Mouse (Mus musculus) limb, embryonic 13.5 days (tissue): Measurements from ENCODE around the gene Arhgef3. TPM values are rescaled to one million over a fixed set of nuclear protein-coding genes. Genes with fewer than 3 reads are reported as not detected.

Experiments
- ATAC-seq: fragments of 200-750 bp; cut with Nextera tagmentation; 2 replicates; pipeline ENCODE4 v1.8.0; 2017; ENCODE audit warnings: low read depth, moderate number of reproducible peaks, moderate TSS enrichment; ENCODE audit not compliant: low FRiP score
- H3K27ac ChIP-seq: fragments of 300-500 bp; sonication (generic); 2 replicates; pipeline ENCODE4 v1.5.1; 2015; ENCODE audit warnings: inconsistent platforms, mild to moderate bottlenecking, moderate library complexity
- H3K27me3 ChIP-seq: fragments of 300-500 bp; sonication (generic); 2 replicates; pipeline ENCODE4 v1.6.1; 2015; ENCODE audit warnings: mild to moderate bottlenecking, inconsistent platforms
- H3K36me3 ChIP-seq: fragments of 300-500 bp; sonication (generic); 2 replicates; pipeline ENCODE4 v1.6.1; 2015; ENCODE audit warnings: inconsistent platforms, mild to moderate bottlenecking, moderate library complexity
- H3K4me1 ChIP-seq: fragments of 300-500 bp; sonication (generic); 2 replicates; pipeline ENCODE4 v1.6.1; 2015; ENCODE audit warnings: inconsistent platforms
- H3K4me2 ChIP-seq: fragments of 300-500 bp; sonication (generic); replicated peaks from 2 replicates; pipeline ENCODE4 v1.6.1; 2015; ENCODE audit warnings: inconsistent platforms, mild to moderate bottlenecking, moderate library complexity
- H3K4me3 ChIP-seq: fragments of 300-500 bp; sonication (generic); 2 replicates; pipeline ENCODE4 v1.5.1; 2015; ENCODE audit warnings: moderate library complexity, mild to moderate bottlenecking, inconsistent platforms
- H3K9ac ChIP-seq: fragments of 300-500 bp; sonication (generic); 2 replicates; pipeline ENCODE4 v1.6.1; 2015; ENCODE audit warnings: mild to moderate bottlenecking, inconsistent platforms
- H3K9me3 ChIP-seq: fragments of 300-500 bp; sonication (generic); 2 replicates; pipeline ENCODE4 v1.6.1; 2016; ENCODE audit warnings: inconsistent platforms
- WGBS: fragments of 180-500 bp; shearing (Covaris S2); methylation state at CpG from one replicate; pipeline ENCODE4 v1.1.7; 2015; 5-methylcytosine and 5-hydroxymethylcytosine counted together
- microRNA-seq: library from miRNA; unstranded; fragments of <30 nt; microRNA quantifications from one replicate; pipeline ENCODE4, GENCODE M21; 2016
- polyA plus RNA-seq: library from polyadenylated mRNA; unstranded; fragments of >200 nt; fragmentation: Nextera tagmentation; extraction: Ambion mirVana; gene quantifications from 2 replicates; pipeline ENCODE4 v1.2.1, GENCODE M21; 2015

The Arhgef3 gene
- polyA plus RNA-seq, 1 experiment from 2014 or later: 24.1 TPM

DNA sequence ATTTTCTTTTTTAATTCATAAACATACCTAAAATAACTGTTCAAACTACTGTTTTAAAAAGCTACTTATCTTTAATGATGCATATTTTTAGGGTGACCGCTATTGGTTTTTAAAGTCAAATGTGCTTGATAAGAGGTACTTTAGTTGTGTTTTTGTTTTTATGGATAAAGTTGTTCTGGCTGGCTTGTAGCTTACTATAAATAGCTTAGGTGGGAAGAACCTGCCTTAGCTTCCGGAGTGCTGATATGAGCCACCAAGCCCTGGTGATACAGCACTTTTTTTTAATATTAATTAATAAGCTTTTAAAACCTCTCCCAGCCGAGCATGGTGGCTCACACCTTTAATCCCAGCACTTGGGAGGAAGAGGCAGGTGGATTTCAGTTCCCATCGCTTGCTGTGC is 332.3 kb downstream of the Arhgef3 start:
- Histone ChIP-seq H3K4me2 (no peak overlapping the region), H3K4me1 (no peaks in the 10 kb centered on the region), H3K9ac (no peak overlapping the region), H3K27me3 (no peaks in the 10 kb centered on the region), H3K9me3 (no peaks in the 10 kb centered on the region), H3K4me3 (no peak overlapping the region), H3K36me3 (peaks cover 55% of the 10 kb centered on the region), H3K27ac (no peak overlapping the region)
- no peak for ATAC-seq
- WGBS: 88% methylated on average over 4 of the region's 4 CpGs

Small RNA genes lying within 50 kb of the gene (microRNA-seq; reads per million reads assigned to microRNA genes)
- gene Gm23633: not detected

Other genes with a start within 250 kb of the Arhgef3 start
- 0.23 and 0.27 TPM in 2 replicates for gene Asb14, start 220.3 kb upstream of the Arhgef3 start, polyA plus RNA-seq
- 51.5 and 54.4 TPM in 2 replicates for gene Appl1, start 143.7 kb upstream of the Arhgef3 start, polyA plus RNA-seq
- gene Hesx1, start 120.5 kb upstream of the Arhgef3 start, polyA plus RNA-seq: 0.15 and 0.27 TPM in 2 replicates
- gene Il17rd, start 76.0 kb upstream of the Arhgef3 start, polyA plus RNA-seq: 9.4 and 10.4 TPM in 2 replicates